Mouse (Mus musculus) ES-Bruce4 (cell line): ENCODE results near the gene Adnp. TPM values are rescaled to one million over a fixed set of nuclear protein-coding genes. Genes with fewer than 3 reads are reported as not detected.

Source experiments
- H3K27ac ChIP-seq: 2 replicates; pipeline ENCODE4 v1.5.1; 2012; ENCODE audit warnings: low read length, inconsistent platforms; ENCODE audit not compliant: insufficient read depth
- H3K27me3 ChIP-seq: 2 replicates; pipeline ENCODE4 v1.6.1; 2012; ENCODE audit warnings: mild to moderate bottlenecking, low read length, inconsistent platforms; ENCODE audit not compliant: control insufficient read depth, poor library complexity, insufficient read depth, severe bottlenecking
- H3K36me3 ChIP-seq: 2 replicates; pipeline ENCODE4 v1.6.1; 2012; ENCODE audit warnings: inconsistent platforms, mild to moderate bottlenecking, low read length, moderate library complexity; ENCODE audit not compliant: control insufficient read depth, poor library complexity, insufficient read depth, severe bottlenecking
- H3K4me1 ChIP-seq: one replicate; pipeline ENCODE4 v1.8.1; 2011; ENCODE audit warnings: low read length; ENCODE audit not compliant: control insufficient read depth, insufficient read depth
- H3K4me3 ChIP-seq: 2 replicates; pipeline ENCODE4 v1.5.1; 2011; ENCODE audit warnings: low read depth, mild to moderate bottlenecking, low read length
- H3K9ac ChIP-seq: 2 replicates; pipeline ENCODE4 v1.6.1; 2012; ENCODE audit warnings: low read depth, mild to moderate bottlenecking, inconsistent platforms; ENCODE audit not compliant: poor library complexity, severe bottlenecking
- H3K9me3 ChIP-seq: replicated peaks from 2 replicates; pipeline ENCODE4 v1.6.1; 2012; ENCODE audit warnings: mild to moderate bottlenecking, low read length, inconsistent platforms; ENCODE audit not compliant: control insufficient read depth, poor library complexity, insufficient read depth, severe bottlenecking
- CTCF ChIP-seq: IDR thresholded peaks from one replicate; pipeline ENCODE4 v1.8.1; 2011; ENCODE audit warnings: low read depth, low read length
- EP300 ChIP-seq: IDR thresholded peaks from 2 replicates; pipeline ENCODE4 v1.6.1; 2011; ENCODE audit warnings: low read depth, low read length; ENCODE audit not compliant: insufficient read depth
- POLR2A ChIP-seq: IDR thresholded peaks from one replicate; pipeline ENCODE4 v1.8.1; 2011; ENCODE audit warnings: low read length; ENCODE audit not compliant: insufficient read depth
- polyA plus RNA-seq: library from polyadenylated mRNA; stranded (reverse); fragments of >200 nt; gene quantifications from 2 replicates; pipeline ENCODE4 v1.2.4, GENCODE M21; 2011; ENCODE audit warnings: low read depth; ENCODE audit not compliant: missing spikeins, insufficient read depth, insufficient read length

The Adnp gene
- polyA plus RNA-seq, 1 experiment: 72.7 TPM

GRCm38 (mm10) chr2:168155666-168156065, 51.2 kb downstream of the Adnp start:
- TF ChIP-seq EP300 (no peak), CTCF (no peak), POLR2A (no peak)
- Histone ChIP-seq H3K9me3 (no peaks in the 10 kb centered on the region), H3K9ac (0 out of 2 replicates have a peak overlapping the region, but pooled peaks have one; percentile 11), H3K4me1 (peaks cover 23% of the 10 kb centered on the region), H3K27ac (no peak overlapping the region), H3K27me3 (no peaks in the 10 kb centered on the region), H3K36me3 (no peaks in the 10 kb centered on the region), H3K4me3 (no peak overlapping the region)

GRCm38 (mm10) chr2:168154090-168154881, 52.6 kb downstream of the Adnp start:
- Histone ChIP-seq H3K4me3 (peak overlapping the region; percentile 53), H3K27me3 (no peaks in the 10 kb centered on the region), H3K36me3 (no peaks in the 10 kb centered on the region), H3K9ac (0 out of 2 replicates have a peak overlapping the region, but pooled peaks have one; percentile 11), H3K9me3 (no peaks in the 10 kb centered on the region), H3K4me1 (peaks cover 21% of the 10 kb centered on the region), H3K27ac (peak overlapping the region; percentile 78)
- TF ChIP-seq EP300 (peak; percentile 57; the same call in 1 of the 2 replicates), POLR2A (no peak), CTCF (peak; percentile 80)

DNA sequence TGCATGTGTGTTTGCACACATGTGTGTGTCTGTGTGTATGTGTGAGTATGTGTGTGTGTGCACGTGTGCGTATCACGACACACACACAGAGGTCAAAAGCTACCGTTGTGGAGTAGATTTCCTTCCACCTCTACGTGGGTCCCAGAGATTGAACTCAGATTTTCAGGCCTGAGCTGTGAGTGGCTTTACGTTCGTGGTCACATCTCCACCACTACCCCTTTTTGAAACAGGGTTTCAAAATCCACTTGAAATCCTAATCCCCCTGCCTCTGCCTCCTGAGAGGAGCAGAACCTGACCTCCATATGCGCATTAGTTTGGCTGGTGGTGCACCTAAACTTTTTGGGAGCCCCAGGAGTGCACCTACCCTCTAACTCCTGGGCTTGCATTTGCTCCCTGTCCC, 57.7 kb downstream of the Adnp start:
- no peaks in the 10 kb centered on the region for H3K36me3 ChIP-seq
- H3K4me1 ChIP-seq: peaks cover 15% of the 10 kb centered on the region
- H3K4me3 ChIP-seq: no peak overlapping the region
- no peak overlapping the region for H3K27ac ChIP-seq
- no peak overlapping the region for H3K9ac ChIP-seq
- no peaks in the 10 kb centered on the region for H3K27me3 ChIP-seq
- no peak for TF ChIP-seq CTCF
- H3K9me3 ChIP-seq: no peaks in the 10 kb centered on the region

- Histone ChIP-seq H3K27ac (no peak overlapping the region), H3K36me3 (no peaks in the 10 kb centered on the region), H3K4me1 (peaks cover 12% of the 10 kb centered on the region), H3K9me3 (no peaks in the 10 kb centered on the region), H3K27me3 (no peaks in the 10 kb centered on the region), H3K9ac (peak overlapping the region; percentile 17), H3K4me3 (peak overlapping the region; percentile 36)
- TF ChIP-seq EP300 (no peak), POLR2A (no peak), CTCF (no peak)
Measured at GRCm38 (mm10) chr2:168147722-168148432, 59.0 kb downstream of the Adnp start.

- no peak overlapping the region for H3K4me3 ChIP-seq
- H3K27me3 ChIP-seq: no peaks in the 10 kb centered on the region
- H3K36me3 ChIP-seq: no peaks in the 10 kb centered on the region
- TF ChIP-seq EP300 (no peak), CTCF (no peak), POLR2A (no peak)
- H3K4me1 ChIP-seq: peaks cover 12% of the 10 kb centered on the region
- H3K9ac ChIP-seq: no peak overlapping the region
- H3K27ac ChIP-seq: no peak overlapping the region
- no peaks in the 10 kb centered on the region for H3K9me3 ChIP-seq
Measured at GRCm38 (mm10) chr2:168145437-168145836, 61.5 kb downstream of the Adnp start.

GRCm38 (mm10) chr2:168143794-168144193, 63.1 kb downstream of the Adnp start:
- Histone ChIP-seq H3K9ac (no peak overlapping the region), H3K4me1 (peaks cover 5% of the 10 kb centered on the region), H3K36me3 (no peaks in the 10 kb centered on the region), H3K9me3 (no peaks in the 10 kb centered on the region), H3K27me3 (no peaks in the 10 kb centered on the region), H3K4me3 (no peak overlapping the region), H3K27ac (no peak overlapping the region)
- TF ChIP-seq EP300 (no peak), CTCF (no peak), POLR2A (no peak)
